ENCODE assay signal across 17 mouse cellular contexts in genomic region chr4:130915668-130916035, GRCm38 (mm10). TPM values are rescaled to one million over a fixed set of nuclear protein-coding genes. Genes with fewer than 3 reads are reported as not detected.
DNase-seq lines count a peak whose midpoint lies in the region; ATAC-seq and TF ChIP-seq lines count a peak whose summit lies in the region.
"Had no signal": no experiment of that assay in that cellular context is flagged by ENCODE, and none has a peak within 500 bp of the region (broad histone marks: within the 10 kb centered on the region; RNA-seq: fewer than 3 reads in every experiment).

No protein-coding gene starts in this region.

- dilution Hi-C loops in CH12.LX (cut with MboI; ENCODE audit: extremely low pct_ligation_motif_present, extremely low pct_unique_long_range_greater_than_20kb, low sequenced_read_pairs), result no loop called here

- no peak for TF ChIP-seq RAD21 in CH12.LX (IDR thresholded peaks at IDR 0.05; ENCODE audit: low read depth, low read length)

- no peaks in the 10 kb centered on the region for H3K36me3 ChIP-seq in hindbrain, embryonic 12.5 days
- H3K36me3 ChIP-seq in hindbrain, embryonic 11.5 days (ENCODE audit: control insufficient read depth, insufficient read depth, low read length), result no peaks in the 10 kb centered on the region
- peaks cover 27 to 54% of the 10 kb centered on the region in 2 experiments for H3K36me3 ChIP-seq in CH12.LX (replicated peaks in 1 of 2; ENCODE audit: control insufficient read depth in 1 of 2, insufficient read depth in 1 of 2, low read length in 1 of 2)
- no peaks in the 10 kb centered on the region for H3K36me3 ChIP-seq in liver, embryonic 13.5 days
- no peaks in the 10 kb centered on the region; the same call in 1 of the 2 replicates for H3K36me3 ChIP-seq in thymus, adult 2 months (ENCODE audit: control insufficient read depth, insufficient read depth, low read length)
- no peaks in the 10 kb centered on the region for H3K36me3 ChIP-seq in forebrain, embryonic 15.5 days
- H3K36me3 ChIP-seq: embryonic facial prominence, embryonic 15.5 days; limb, embryonic 12.5 days had no signal

- TF ChIP-seq EP300 in CH12.LX (IDR thresholded peaks at IDR 0.05; ENCODE audit: low read length), result peak; percentile 76; the same call in 1 of the 2 replicates

- no peak for TF ChIP-seq CTCF in CH12.LX (conservative IDR thresholded peaks at IDR 0.05 in 1 of 2, IDR thresholded peaks at IDR 0.05 in 1 of 2; ENCODE audit: low read depth in 2 of 2, low read length in 2 of 2)
- no peak for TF ChIP-seq CTCF in thymus, adult 2 months (IDR thresholded peaks at IDR 0.05; ENCODE audit: borderline replicate concordance, control insufficient read depth, extremely low read depth, insufficient read depth, low read length, poor library complexity)

- in situ Hi-C loops in CH12.LX (cut with MboI; ENCODE audit: low pct_ligation_motif_present, low pct_unique_long_range_greater_than_20kb, low sequenced_read_pairs), result no loop called here

- no peak overlapping the region for H3K27ac ChIP-seq in hindbrain, embryonic 12.5 days
- no peak overlapping the region for H3K27ac ChIP-seq in hindbrain, embryonic 11.5 days (ENCODE audit: low read depth, low read length)
- H3K27ac ChIP-seq in CH12.LX (ENCODE audit: insufficient read depth, low read depth), result peak overlapping the region; percentile 59
- H3K27ac ChIP-seq in liver, embryonic 13.5 days, result no peak overlapping the region
- peak overlapping the region; percentile 98 for H3K27ac ChIP-seq in thymus, adult 2 months (ENCODE audit: control insufficient read depth, insufficient read depth, low read length)
- H3K27ac ChIP-seq in forebrain, embryonic 15.5 days (replicated peaks), result no peak overlapping the region
- H3K27ac ChIP-seq: embryonic facial prominence, embryonic 15.5 days; limb, embryonic 12.5 days had no signal

- no peak for TF ChIP-seq POLR2A in CH12.LX (IDR thresholded peaks at IDR 0.05; ENCODE audit: low read depth, low read length)
- TF ChIP-seq POLR2A in thymus, adult 2 months (IDR thresholded peaks at IDR 0.05; ENCODE audit: control insufficient read depth, extremely low read depth, insufficient read depth, low read length, poor library complexity), result no peak

- no peak for ATAC-seq in hindbrain, embryonic 12.5 days (ENCODE audit: low FRiP score)
- ATAC-seq in hindbrain, embryonic 11.5 days (ENCODE audit: low FRiP score), result no peak
- no peak for ATAC-seq in liver, embryonic 13.5 days (ENCODE audit: low read depth)
- no peak for ATAC-seq in forebrain, embryonic 15.5 days (replicated peaks)
- ATAC-seq: CD4-positive, CD25-positive, alpha-beta regulatory T cell, adult 4 months; forebrain, embryonic 16.5 days; intestine, embryonic 16.5 days had no signal

- no peak overlapping the region for H3K4me3 ChIP-seq in hindbrain, embryonic 12.5 days
- no peak overlapping the region for H3K4me3 ChIP-seq in hindbrain, embryonic 11.5 days (ENCODE audit: low read depth, low read length)
- peak overlapping the region; percentile 68 to 84 (median 75) for H3K4me3 ChIP-seq in CH12.LX (replicated peaks in 1 of 3; ENCODE audit: low read depth in 2 of 3, low read length in 2 of 3, poor library complexity in 1 of 3)
- H3K4me3 ChIP-seq in liver, embryonic 13.5 days (replicated peaks), result peak overlapping the region; percentile 30
- peak overlapping the region; percentile 95 for H3K4me3 ChIP-seq in thymus, adult 2 months (ENCODE audit: control insufficient read depth, insufficient read depth, low read length)
- H3K4me3 ChIP-seq in forebrain, embryonic 15.5 days, result no peak overlapping the region
- H3K4me3 ChIP-seq: embryonic facial prominence, embryonic 15.5 days; limb, embryonic 12.5 days had no signal

- peaks cover 19% of the 10 kb centered on the region for H3K4me1 ChIP-seq in hindbrain, embryonic 12.5 days
- H3K4me1 ChIP-seq in hindbrain, embryonic 11.5 days (replicated peaks; ENCODE audit: control insufficient read depth, insufficient read depth, low read length), result 0 out of 2 replicates have a peak, but pooled peaks cover 2% of the 10 kb centered on the region
- H3K4me1 ChIP-seq in CH12.LX (ENCODE audit: control insufficient read depth in 1 of 2, insufficient read depth in 2 of 2), result peaks cover 15 to 60% of the 10 kb centered on the region in 2 experiments
- peaks cover 61% of the 10 kb centered on the region for H3K4me1 ChIP-seq in liver, embryonic 13.5 days (replicated peaks)
- peaks cover 68% of the 10 kb centered on the region for H3K4me1 ChIP-seq in thymus, adult 2 months (replicated peaks; ENCODE audit: control insufficient read depth, insufficient read depth, low read length)
- H3K4me1 ChIP-seq in forebrain, embryonic 15.5 days, result peaks cover 8% of the 10 kb centered on the region

- H3K4me2 ChIP-seq in hindbrain, embryonic 12.5 days (replicated peaks), result 0 out of 2 replicates have a peak overlapping the region, but pooled peaks have one; percentile 1
- no peak overlapping the region for H3K4me2 ChIP-seq in hindbrain, embryonic 11.5 days (replicated peaks; ENCODE audit: low read depth, low read length)
- H3K4me2 ChIP-seq in CH12.LX (ENCODE audit: insufficient read depth, low read depth, poor library complexity, severe bottlenecking), result peak overlapping the region; percentile 85
- peak overlapping the region; percentile 41 for H3K4me2 ChIP-seq in liver, embryonic 13.5 days
- H3K4me2 ChIP-seq in forebrain, embryonic 15.5 days (replicated peaks), result no peak overlapping the region
- H3K4me2 ChIP-seq: embryonic facial prominence, embryonic 15.5 days; limb, embryonic 12.5 days had no signal

- H3K27me3 ChIP-seq in hindbrain, embryonic 12.5 days, result no peaks in the 10 kb centered on the region; the same call in 1 of the 2 replicates
- H3K27me3 ChIP-seq in hindbrain, embryonic 11.5 days (ENCODE audit: control insufficient read depth, insufficient read depth, low read length), result no peaks in the 10 kb centered on the region
- no peaks in the 10 kb centered on the region for H3K27me3 ChIP-seq in CH12.LX (replicated peaks)
- H3K27me3 ChIP-seq in liver, embryonic 13.5 days, result no peaks in the 10 kb centered on the region
- no peaks in the 10 kb centered on the region for H3K27me3 ChIP-seq in thymus, adult 2 months (ENCODE audit: control insufficient read depth, insufficient read depth, low read length)
- no peaks in the 10 kb centered on the region for H3K27me3 ChIP-seq in forebrain, embryonic 15.5 days
- H3K27me3 ChIP-seq: embryonic facial prominence, embryonic 15.5 days; limb, embryonic 12.5 days had no signal

- 57% methylated on average over 7 of the region's 7 CpGs for WGBS in hindbrain, embryonic 12.5 days
- WGBS in hindbrain, embryonic 11.5 days, result 61% methylated on average over 7 of the region's 7 CpGs
- 38% methylated on average over 7 of the region's 7 CpGs for WGBS in liver, embryonic 13.5 days (ENCODE audit: insufficient replicate concordance)
- whole genome bisulfite sequencing in thymus, adult 2 months, result 2% methylated on average over 7 of the region's 7 CpGs
- 61% methylated on average over 7 of the region's 7 CpGs for WGBS in forebrain, embryonic 15.5 days

- no peak overlapping the region for H3K9ac ChIP-seq in hindbrain, embryonic 12.5 days
- no peak overlapping the region for H3K9ac ChIP-seq in hindbrain, embryonic 11.5 days (ENCODE audit: low read depth, low read length)
- peak overlapping the region; percentile 98 for H3K9ac ChIP-seq in CH12.LX (ENCODE audit: insufficient read depth, low read depth)
- no peak overlapping the region for H3K9ac ChIP-seq in liver, embryonic 13.5 days
- H3K9ac ChIP-seq in forebrain, embryonic 15.5 days (replicated peaks), result no peak overlapping the region
- H3K9ac ChIP-seq: embryonic facial prominence, embryonic 15.5 days; limb, embryonic 12.5 days had no signal

- no peak for DNase-seq in hindbrain, embryonic 11.5 days (ENCODE audit: low spot score)
- DNase-seq in CH12.LX (ENCODE audit: extremely low read depth), result peak; percentile 75
- no peak for DNase-seq in liver, embryonic 13.5 days
- peak; percentile 57 for DNase-seq in thymus, adult 2 months
- no peak for DNase-seq in Muller cell, postnatal 12 days (ENCODE audit: inconsistent ontology term)
- DNase-seq: adrenal gland, postnatal 10 days; heart, postnatal 10 days; kidney, postnatal 36 days; lung, postnatal 10 days had no signal

- peaks cover 88% of the 10 kb centered on the region for H3K79me2 ChIP-seq in CH12.LX (replicated peaks; ENCODE audit: control insufficient read depth, extremely low read depth, insufficient read depth, poor library complexity, severe bottlenecking)

- H3K9me3 ChIP-seq in hindbrain, embryonic 12.5 days (replicated peaks), result no peaks in the 10 kb centered on the region
- no peaks in the 10 kb centered on the region for H3K9me3 ChIP-seq in hindbrain, embryonic 11.5 days (ENCODE audit: control insufficient read depth, low read length)
- H3K9me3 ChIP-seq in CH12.LX (replicated peaks; ENCODE audit: low read length), result no peaks in the 10 kb centered on the region
- H3K9me3 ChIP-seq in liver, embryonic 13.5 days (replicated peaks), result no peaks in the 10 kb centered on the region
- no peaks in the 10 kb centered on the region for H3K9me3 ChIP-seq in forebrain, embryonic 15.5 days
- H3K9me3 ChIP-seq: embryonic facial prominence, embryonic 15.5 days; limb, embryonic 12.5 days had no signal

TF ChIP-seq in CH12.LX, 34 proteins besides CTCF, POLR2A, EP300 and RAD21 (continues in another document):
- TF ChIP-seq UBTF (IDR thresholded peaks at IDR 0.05; ENCODE audit: low read depth, low read length) (no peak), USF2 (conservative IDR thresholded peaks at IDR 0.05; ENCODE audit: low read depth, low read length) (no peak), JUND (conservative IDR thresholded peaks at IDR 0.05; ENCODE audit: low read depth, low read length) (no peak)

RNA-seq across cellular contexts. Expression of gene Laptm5, which starts 2.7 kb away (rescaled TPM):
- polyA plus RNA-seq in hindbrain, embryonic 12.5 days (2016; fragmentation: Nextera tagmentation; extraction: Ambion mirVana), result 22.7 and 23.3 TPM in 2 replicates
- polyA plus RNA-seq in hindbrain, embryonic 11.5 days (2014; fragmentation: Nextera tagmentation; extraction: Ambion mirVana), result 23.4 and 32.1 TPM in 2 replicates
- total RNA-seq in CH12.LX (2012; rRNA removed), result 182 and 225 TPM in 2 replicates
- total RNA-seq in CH12.LX (2014; rRNA removed), result 32.3 and 41.1 TPM in 2 replicates
- 486 and 594 TPM in 2 replicates for polyA plus RNA-seq in CH12.LX (2012; ENCODE audit: insufficient read length, low read depth)
- polyA plus RNA-seq in liver, embryonic 13.5 days (2015; fragmentation: Nextera tagmentation; extraction: Ambion mirVana), result 54.1 and 58.3 TPM in 2 replicates
- polyA plus RNA-seq in thymus, adult 2 months (2012; rRNA removed), result 1,867 and 1,969 TPM in 2 replicates
- 21.6 and 26.4 TPM in 2 replicates for polyA plus RNA-seq in forebrain, embryonic 15.5 days (2015; fragmentation: Nextera tagmentation; extraction: Ambion mirVana)

RNA-seq across cellular contexts. Expression of gene Matn1, which starts 28.5 kb away (rescaled TPM):
- 4.6 and 19.3 TPM in 2 replicates for polyA plus RNA-seq in hindbrain, embryonic 12.5 days (2016; fragmentation: Nextera tagmentation; extraction: Ambion mirVana)
- polyA plus RNA-seq in hindbrain, embryonic 11.5 days (2014; fragmentation: Nextera tagmentation; extraction: Ambion mirVana), result 0.85 TPM in 1 of 2 replicates, not detected in the other
- total RNA-seq in CH12.LX (2012; rRNA removed) (1.8 and 3.5 TPM in 2 replicates), CH12.LX (2014; rRNA removed) (0.30 and 0.52 TPM in 2 replicates)
- 0.37 and 0.76 TPM in 2 replicates for polyA plus RNA-seq in CH12.LX (2012; ENCODE audit: insufficient read length, low read depth)
- polyA plus RNA-seq in liver, embryonic 13.5 days (2015; fragmentation: Nextera tagmentation; extraction: Ambion mirVana), result 0.05 TPM in 2 replicates
- polyA plus RNA-seq in thymus, adult 2 months (2012; rRNA removed), result 2.1 and 2.2 TPM in 2 replicates
- polyA plus RNA-seq in forebrain, embryonic 15.5 days (2015; fragmentation: Nextera tagmentation; extraction: Ambion mirVana), result not detected in 2 replicates
- total RNA-seq: adrenal gland, postnatal 10 days; gastrocnemius, postnatal 4 days; heart, postnatal 10 days had no signal
- polyA plus RNA-seq: CD4-positive, CD25-positive, alpha-beta regulatory T cell, adult 4 months; forebrain, embryonic 16.5 days; intestine, embryonic 16.5 days had no signal

Comparison
In these comparisons a context has a peak if more than half of its experiments do, and no peak if none do; other contexts are left out.
1. H3K4me2 ChIP-seq: peak in hindbrain, embryonic 12.5 days (single experiment), CH12.LX (single experiment) and liver, embryonic 13.5 days (single experiment); none in hindbrain, embryonic 11.5 days (single experiment) and forebrain, embryonic 15.5 days (single experiment).
2. H3K27ac ChIP-seq: peak in CH12.LX (single experiment) and thymus, adult 2 months (single experiment); none in hindbrain, embryonic 12.5 days (single experiment), hindbrain, embryonic 11.5 days (single experiment), liver, embryonic 13.5 days (single experiment) and forebrain, embryonic 15.5 days (single experiment).
3. H3K4me3 ChIP-seq: peak in CH12.LX (3 of 3), liver, embryonic 13.5 days (single experiment) and thymus, adult 2 months (single experiment); none in hindbrain, embryonic 12.5 days (single experiment), hindbrain, embryonic 11.5 days (single experiment) and forebrain, embryonic 15.5 days (single experiment).
4. DNase-seq: peak in CH12.LX (single experiment) and thymus, adult 2 months (single experiment); none in hindbrain, embryonic 11.5 days (single experiment), liver, embryonic 13.5 days (single experiment) and Muller cell, postnatal 12 days (single experiment).